Mouse (Mus musculus) urinary bladder, postnatal 14 days (tissue): ENCODE results near the gene Scml4.

Experiments
- DNase-seq: peaks from one replicate; pipeline ENCODE4 v3.0.0; 2021; ENCODE audit warnings: low spot score

The Scml4 gene

GRCm38 (mm10) chr10:42951078-42952045 lies 91.2 kb downstream of the Scml4 start:
- no peak for DNase-seq

GRCm38 (mm10) chr10:42952046-42952420 lies 91.9 kb downstream of the Scml4 start:
- no peak for DNase-seq

- no peak for DNase-seq
Observed at GRCm38 (mm10) chr10:42953601-42954000, 93.4 kb downstream of the Scml4 start.

GRCm38 (mm10) chr10:42955205-42955604 lies 95.0 kb downstream of the Scml4 start:
- DNase-seq, result no peak

GRCm38 (mm10) chr10:42957881-42958651 lies 97.9 kb downstream of the Scml4 start:
- peak; percentile 73 for DNase-seq

GRCm38 (mm10) chr10:42958686-42959085 lies 98.5 kb downstream of the Scml4 start:
- DNase-seq, result no peak

GRCm38 (mm10) chr10:42961771-42962170 lies 101.6 kb downstream of the Scml4 start:
- no peak for DNase-seq

- DNase-seq, result no peak
Observed at GRCm38 (mm10) chr10:42962181-42962601, 102.0 kb downstream of the Scml4 start.

- DNase-seq, result peak; percentile 72
Observed at GRCm38 (mm10) chr10:42962655-42963054, 102.5 kb downstream of the Scml4 start.

- no peak for DNase-seq
Observed at GRCm38 (mm10) chr10:42963061-42963460, 102.9 kb downstream of the Scml4 start.

- no peak for DNase-seq
Observed at GRCm38 (mm10) chr10:42968332-42968731, 108.2 kb downstream of the Scml4 start.

- DNase-seq, result peak; percentile 69
Observed at GRCm38 (mm10) chr10:42972504-42973172, 112.5 kb downstream of the Scml4 start.

- DNase-seq, result no peak
Observed at GRCm38 (mm10) chr10:42973537-42973936, 113.4 kb downstream of the Scml4 start.

GRCm38 (mm10) chr10:42976577-42976976 lies 116.4 kb downstream of the Scml4 start:
- DNase-seq, result no peak

- no peak for DNase-seq
Observed at GRCm38 (mm10) chr10:42978346-42978745, 118.2 kb downstream of the Scml4 start.

- DNase-seq, result no peak
Observed at GRCm38 (mm10) chr10:42980999-42981757, 121.0 kb downstream of the Scml4 start.

- no peak for DNase-seq
Observed at GRCm38 (mm10) chr10:42984886-42985285, 124.7 kb downstream of the Scml4 start.

- DNase-seq, result peak; percentile 39
Observed at GRCm38 (mm10) chr10:42987594-42988052, 127.5 kb downstream of the Scml4 start.

GRCm38 (mm10) chr10:42988627-42989026 lies 128.5 kb downstream of the Scml4 start:
- no peak for DNase-seq

- peak; percentile 56 for DNase-seq
Observed at GRCm38 (mm10) chr10:42989910-42990309, 129.7 kb downstream of the Scml4 start.

- no peak for DNase-seq
Observed at GRCm38 (mm10) chr10:42991018-42991417, 130.8 kb downstream of the Scml4 start.
